Mouse (Mus musculus) regulatory T cell (primary cell): ENCODE results near the gene Dhrs4.

Source experiments
- in situ Hi-C: fragments of 300-600 bp; cut with MboI, MseI; formaldehyde crosslinking; loops from one replicate; pipeline ENCODE4 v1.15.1; 2025; ENCODE audit warnings: high pct_unique_total_duplicates

The Dhrs4 gene

GRCm38 (mm10) chr14:55527940-55528339 lies 49.4 kb downstream of the Dhrs4 start:
- in situ Hi-C loops: no loop called here

- in situ Hi-C loops: no loop called here
These were observed 57.7 kb downstream of the Dhrs4 start for GRCm38 (mm10) chr14:55536116-55536745.
